Mouse (Mus musculus): Measurements from ENCODE around the gene Tln1.

DNA sequence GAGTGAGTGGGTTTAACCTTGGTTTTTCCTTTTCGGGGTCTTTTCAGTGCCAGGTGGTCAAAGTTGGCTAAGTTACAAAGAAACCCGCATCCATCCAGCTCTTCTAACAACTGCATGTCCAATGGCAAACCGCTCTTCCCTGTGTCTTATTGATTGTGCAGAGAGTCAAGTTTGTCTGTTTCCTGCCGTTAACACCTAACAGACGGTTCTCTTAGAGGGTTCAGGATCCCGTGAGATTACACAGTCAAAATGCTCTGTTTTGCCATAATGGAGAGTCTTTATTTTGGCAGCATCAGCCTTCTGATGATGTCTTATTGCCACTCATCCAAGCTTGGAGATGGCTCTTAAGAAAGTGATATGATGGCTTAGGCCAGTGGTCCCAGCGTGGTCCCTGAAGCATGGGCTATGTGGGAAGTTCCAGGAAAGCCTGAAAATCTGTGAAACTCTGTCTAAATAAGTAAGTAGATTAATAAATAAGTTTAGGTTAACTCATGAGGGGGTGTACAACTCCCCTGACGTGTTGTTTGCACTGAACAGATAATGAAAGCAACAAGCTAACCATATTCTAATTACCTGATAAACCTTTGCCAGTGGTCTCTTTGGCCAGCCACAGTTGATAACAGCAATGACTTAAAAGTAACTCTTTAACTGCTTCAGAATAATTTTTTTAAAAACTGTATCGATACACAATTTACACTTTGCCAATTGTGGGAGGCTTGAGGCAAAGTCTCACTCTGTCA, 37.9 kb upstream of the Tln1 start:
- TF ChIP-seq POLR2A (IDR thresholded peaks at IDR 0.05; ENCODE audit: borderline replicate concordance, control insufficient read depth, low read depth, low read length): no peak
- TF ChIP-seq CTCF (IDR thresholded peaks at IDR 0.05; ENCODE audit: control insufficient read depth, insufficient read depth, low read length): no peak
